Mouse (Mus musculus) intestine, embryonic 14.5 days (tissue): Measurements from ENCODE around the gene Rims3. TPM values are rescaled to one million over a fixed set of nuclear protein-coding genes. Genes with fewer than 3 reads are reported as not detected.

Experiments used
- ATAC-seq: fragments of 200-750 bp; cut with Nextera tagmentation; replicated peaks from 2 replicates; pipeline ENCODE4 v1.8.0; 2017; ENCODE audit warnings: low read depth, moderate number of reproducible peaks, moderate TSS enrichment, moderate library complexity; ENCODE audit not compliant: low FRiP score, low TSS enrichment
- DNase-seq: peaks from one replicate; pipeline ENCODE4 v3.0.0-alpha.2; 2018; ENCODE audit warnings: low spot score
- H3K27ac ChIP-seq: fragments of 300-500 bp; sonication (generic); 2 replicates; pipeline ENCODE4 v1.5.1; 2014; ENCODE audit warnings: low read depth, mild to moderate bottlenecking, control low read depth
- H3K27me3 ChIP-seq: fragments of 300-500 bp; sonication (generic); replicated peaks from 2 replicates; pipeline ENCODE4 v1.6.1; 2014; ENCODE audit warnings: low read length, control low read depth; ENCODE audit not compliant: control insufficient read depth, insufficient read depth
- H3K36me3 ChIP-seq: fragments of 300-500 bp; sonication (generic); 2 replicates; pipeline ENCODE4 v1.6.1; 2014; ENCODE audit warnings: low read length, control low read depth; ENCODE audit not compliant: control insufficient read depth, insufficient read depth
- H3K4me1 ChIP-seq: fragments of 300-500 bp; sonication (generic); replicated peaks from 2 replicates; pipeline ENCODE4 v1.6.1; 2014; ENCODE audit warnings: low read length, control low read depth, mixed read lengths; ENCODE audit not compliant: control insufficient read depth, insufficient read depth
- H3K4me2 ChIP-seq: fragments of 300-500 bp; sonication (generic); 2 replicates; pipeline ENCODE4 v1.6.1; 2014; ENCODE audit warnings: low read length
- H3K4me3 ChIP-seq: fragments of 300-500 bp; sonication (generic); 2 replicates; pipeline ENCODE4 v1.5.1; 2014; ENCODE audit warnings: low read depth, low read length, control low read depth, mixed read lengths
- H3K9ac ChIP-seq: fragments of 300-500 bp; sonication (generic); 2 replicates; pipeline ENCODE4 v1.6.1; 2014; ENCODE audit warnings: mild to moderate bottlenecking, low read length
- H3K9me3 ChIP-seq: fragments of 300-500 bp; sonication (generic); 2 replicates; pipeline ENCODE4 v1.6.1; 2016; ENCODE audit warnings: low read length, control low read depth; ENCODE audit not compliant: control insufficient read depth
- WGBS: fragments of 180-500 bp; shearing (Covaris S2); extraction: QIAGEN DNeasy Blood & Tissue Kit; methylation state at CpG from one replicate; pipeline ENCODE4 v1.1.7; 2014; 5-methylcytosine and 5-hydroxymethylcytosine counted together
- polyA plus RNA-seq: library from polyadenylated mRNA; unstranded; fragments of >200 nt; fragmentation: Nextera tagmentation; extraction: Ambion mirVana; gene quantifications from 2 replicates; pipeline ENCODE4 v1.2.1, GENCODE M21; 2014

Gene Rims3
- polyA plus RNA-seq = 2.2 and 2.5 TPM in 2 replicates

DNA sequence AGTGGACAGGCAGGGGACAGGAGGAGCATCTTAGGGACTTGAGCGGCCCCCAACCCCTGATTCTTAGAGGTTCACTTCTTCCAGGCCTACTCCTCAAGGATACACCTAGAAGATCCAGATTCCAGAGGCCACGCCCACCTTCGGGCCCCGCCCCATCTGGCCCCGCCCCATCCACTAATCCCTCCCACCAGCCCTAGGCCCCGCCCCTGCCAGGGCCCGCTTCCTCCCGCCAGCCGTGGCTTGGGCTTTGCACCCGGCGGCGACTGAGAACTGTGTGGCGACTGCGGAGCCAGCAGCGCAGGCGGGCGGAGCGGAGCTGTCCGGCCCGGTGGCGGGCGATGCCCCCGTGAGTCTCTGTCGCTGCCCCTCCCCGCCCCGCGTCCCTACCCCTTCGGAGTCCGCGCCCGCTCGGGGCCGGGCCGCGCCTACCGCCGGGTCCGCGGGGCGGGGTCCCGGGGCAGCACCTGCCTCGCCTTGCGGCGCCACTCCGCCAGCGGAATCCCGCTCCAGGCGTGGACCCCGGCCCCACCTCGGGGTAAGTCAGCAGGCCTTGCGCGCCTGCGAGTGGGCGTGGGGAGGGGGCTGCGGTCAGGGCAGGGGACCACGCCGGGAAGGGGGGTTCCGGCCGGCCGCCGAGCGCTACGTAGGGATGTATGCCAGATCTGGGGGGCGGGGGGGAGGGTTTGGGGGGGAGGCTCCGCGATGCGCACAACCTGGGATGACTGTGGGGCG lies at the start of gene Rims3:
Gene Rims3 (plus strand): TSS at position 229 of the 732 bp plus-strand sequence.
- H3K27me3 ChIP-seq = peaks cover 21% of the 10 kb centered on the region
- peak within 1 kb of the TSS; percentile 83 for H3K4me2 ChIP-seq
- no peaks in the 10 kb centered on the region for H3K36me3 ChIP-seq
- under 1% methylated on average over 68 of the region's 68 CpGs for WGBS
- no peaks in the 10 kb centered on the region for H3K4me1 ChIP-seq
- peak; percentile 83 for ATAC-seq
- no peaks in the 10 kb centered on the region for H3K9me3 ChIP-seq
- H3K9ac ChIP-seq = peak within 1 kb of the TSS; percentile 32; the same call in 1 of the 2 replicates
- DNase-seq = peak; percentile 92
- H3K4me3 ChIP-seq = peak within 1 kb of the TSS; percentile 43
- H3K27ac ChIP-seq = no peak within 1 kb of the TSS

DNA sequence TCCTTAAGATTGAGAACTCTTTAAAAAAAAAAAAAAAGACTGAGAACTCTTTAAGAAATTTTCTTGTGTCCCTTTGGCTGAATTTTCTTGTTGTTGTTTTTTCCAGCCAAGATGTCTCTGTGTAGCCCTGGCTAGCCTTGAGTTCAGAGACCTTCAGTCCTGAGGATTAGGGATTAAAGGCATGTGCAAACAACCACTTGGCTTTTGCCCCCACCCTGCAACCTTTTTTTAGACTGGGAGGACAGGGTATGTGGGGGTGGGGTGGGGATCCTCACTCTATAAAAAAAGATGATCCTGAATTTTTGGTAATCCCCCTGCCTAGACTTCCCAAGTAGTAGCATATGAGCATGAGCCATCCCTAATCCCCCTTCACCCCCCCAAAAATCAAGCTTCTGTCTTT lies 48.8 kb upstream of the Rims3 start:
- H3K4me1 ChIP-seq = peaks cover 3% of the 10 kb centered on the region; the same call in 1 of the 2 replicates
- no peak overlapping the region for H3K4me2 ChIP-seq
- DNase-seq (no peak), ATAC-seq (no peak)
- no peaks in the 10 kb centered on the region for H3K9me3 ChIP-seq
- H3K4me3 ChIP-seq = no peak overlapping the region
- H3K27ac ChIP-seq = no peak overlapping the region
- H3K36me3 ChIP-seq = no peaks in the 10 kb centered on the region
- H3K9ac ChIP-seq = no peak overlapping the region
- H3K27me3 ChIP-seq = no peaks in the 10 kb centered on the region

DNA sequence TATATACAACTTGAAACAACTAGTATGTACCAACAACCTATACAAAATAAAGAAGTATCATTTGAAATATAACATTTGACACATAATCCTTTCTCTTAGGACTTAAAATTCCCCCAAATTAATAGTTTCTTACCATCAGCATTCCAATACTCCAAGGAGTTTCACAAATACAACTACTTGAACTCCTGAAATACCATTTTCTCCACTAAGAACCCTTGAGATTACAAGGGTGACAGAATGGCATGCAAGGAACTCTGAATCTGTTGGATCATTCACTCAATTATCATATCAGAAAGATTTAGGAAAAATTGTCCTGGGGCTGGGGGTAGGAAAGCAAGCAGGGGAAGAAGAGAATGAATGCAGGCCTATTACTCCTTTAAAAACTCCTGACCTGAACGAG lies 40.9 kb upstream of the Rims3 start:
- peak overlapping the region; percentile 86 for H3K4me2 ChIP-seq
- no peaks in the 10 kb centered on the region for H3K36me3 ChIP-seq
- DNase-seq = no peak
- no peaks in the 10 kb centered on the region for H3K27me3 ChIP-seq
- ATAC-seq = no peak
- WGBS = 14% methylated on average over 1 of the region's 1 CpGs
- peak overlapping the region; percentile 39; the same call in 1 of the 2 replicates for H3K27ac ChIP-seq
- peak overlapping the region; percentile 65 for H3K4me3 ChIP-seq
- no peaks in the 10 kb centered on the region for H3K9me3 ChIP-seq
- peak overlapping the region; percentile 58 for H3K9ac ChIP-seq
- H3K4me1 ChIP-seq = peaks cover 31% of the 10 kb centered on the region

DNA sequence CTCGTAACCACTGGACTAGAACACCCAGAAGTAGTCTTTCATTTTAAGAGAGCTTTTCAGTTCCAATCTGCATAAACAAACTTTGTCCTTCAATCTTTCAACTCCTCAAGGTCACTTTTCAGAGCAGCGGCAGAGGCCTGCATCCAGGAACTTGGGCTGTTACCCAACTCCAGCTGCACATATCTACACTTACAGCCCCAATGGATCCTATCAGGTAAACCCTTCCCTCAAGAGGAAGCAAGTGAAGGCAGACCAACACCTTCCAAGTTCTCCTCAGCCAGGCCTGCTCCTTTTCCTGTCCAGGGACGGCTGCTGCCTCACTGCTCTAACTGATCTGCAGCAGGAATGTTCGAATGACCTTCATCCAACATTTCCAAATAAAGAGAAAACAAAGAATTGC lies 40.4 kb upstream of the Rims3 start:
- H3K4me3 ChIP-seq = peak overlapping the region; percentile 65
- peak; percentile 54 for DNase-seq
- no peak for ATAC-seq
- peak overlapping the region; percentile 39; the same call in 1 of the 2 replicates for H3K27ac ChIP-seq
- no peaks in the 10 kb centered on the region for H3K36me3 ChIP-seq
- H3K9ac ChIP-seq = peak overlapping the region; percentile 58
- H3K4me2 ChIP-seq = peak overlapping the region; percentile 86
- WGBS = 11% methylated on average over 4 of the region's 4 CpGs
- H3K4me1 ChIP-seq = peaks cover 31% of the 10 kb centered on the region
- H3K27me3 ChIP-seq = no peaks in the 10 kb centered on the region
- no peaks in the 10 kb centered on the region for H3K9me3 ChIP-seq

DNA sequence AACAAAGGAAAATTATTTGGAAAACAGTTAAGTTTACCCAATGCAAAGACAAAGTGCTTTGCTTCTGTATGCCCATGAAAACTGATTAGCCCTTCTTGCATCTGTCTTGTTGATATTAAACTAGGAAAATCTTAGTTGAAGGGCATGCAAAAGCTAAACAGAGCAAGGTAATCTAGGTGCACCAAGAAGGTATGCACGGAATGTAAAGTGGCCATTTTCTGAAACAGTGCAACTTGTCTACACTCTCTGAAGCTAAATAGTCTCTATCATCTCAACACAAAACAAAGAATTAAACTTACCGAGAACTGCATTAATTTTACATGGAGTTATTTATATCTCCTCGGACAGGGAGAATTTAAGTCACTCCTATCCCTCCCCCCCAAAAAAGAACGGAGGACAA lies 39.5 kb upstream of the Rims3 start:
- H3K9me3 ChIP-seq = no peaks in the 10 kb centered on the region
- H3K9ac ChIP-seq = peak overlapping the region; percentile 58
- peak overlapping the region; percentile 76 for H3K27ac ChIP-seq
- peaks cover 31% of the 10 kb centered on the region for H3K4me1 ChIP-seq
- no peak for DNase-seq
- H3K27me3 ChIP-seq = no peaks in the 10 kb centered on the region
- WGBS = under 1% methylated on average over 4 of the region's 4 CpGs
- H3K4me3 ChIP-seq = peak overlapping the region; percentile 65
- H3K36me3 ChIP-seq = no peaks in the 10 kb centered on the region
- peak overlapping the region; percentile 86 for H3K4me2 ChIP-seq
- peak; percentile 30; the same call in 1 of the 2 replicates for ATAC-seq

DNA sequence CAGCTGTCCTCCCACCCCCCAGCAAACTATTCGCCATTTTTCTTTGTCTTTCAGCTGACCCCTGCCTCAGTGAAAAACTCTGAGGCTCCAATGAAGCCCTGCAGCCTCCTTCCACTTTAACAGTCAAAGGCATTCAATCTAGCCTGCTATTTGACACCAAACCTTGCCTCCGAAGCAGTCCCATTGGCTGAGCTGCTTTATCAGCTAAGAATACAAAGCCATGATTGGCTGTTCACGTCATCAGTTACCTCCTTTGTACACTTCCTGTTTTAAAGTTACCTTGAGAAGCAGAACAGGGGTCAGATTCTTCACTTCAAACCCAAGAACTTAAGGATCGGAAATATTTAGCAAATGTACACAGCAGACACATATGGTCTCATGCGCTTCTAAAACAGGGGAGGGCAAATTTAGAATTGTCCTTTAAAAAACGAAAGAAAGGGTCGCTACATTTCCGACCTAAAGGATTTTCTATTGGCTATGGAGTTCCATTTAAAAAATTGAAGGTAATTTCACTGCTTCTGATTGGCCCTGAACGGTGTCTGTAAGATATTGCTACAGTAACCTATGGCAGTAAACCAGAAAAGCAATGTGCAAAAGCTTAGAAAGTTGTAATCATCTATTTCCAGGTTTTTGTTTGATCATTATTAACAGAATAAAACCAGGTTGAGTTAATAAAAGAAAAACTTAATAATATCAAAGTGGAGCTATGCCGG lies 38.8 kb upstream of the Rims3 start:
- peak; percentile 97 for ATAC-seq

DNA sequence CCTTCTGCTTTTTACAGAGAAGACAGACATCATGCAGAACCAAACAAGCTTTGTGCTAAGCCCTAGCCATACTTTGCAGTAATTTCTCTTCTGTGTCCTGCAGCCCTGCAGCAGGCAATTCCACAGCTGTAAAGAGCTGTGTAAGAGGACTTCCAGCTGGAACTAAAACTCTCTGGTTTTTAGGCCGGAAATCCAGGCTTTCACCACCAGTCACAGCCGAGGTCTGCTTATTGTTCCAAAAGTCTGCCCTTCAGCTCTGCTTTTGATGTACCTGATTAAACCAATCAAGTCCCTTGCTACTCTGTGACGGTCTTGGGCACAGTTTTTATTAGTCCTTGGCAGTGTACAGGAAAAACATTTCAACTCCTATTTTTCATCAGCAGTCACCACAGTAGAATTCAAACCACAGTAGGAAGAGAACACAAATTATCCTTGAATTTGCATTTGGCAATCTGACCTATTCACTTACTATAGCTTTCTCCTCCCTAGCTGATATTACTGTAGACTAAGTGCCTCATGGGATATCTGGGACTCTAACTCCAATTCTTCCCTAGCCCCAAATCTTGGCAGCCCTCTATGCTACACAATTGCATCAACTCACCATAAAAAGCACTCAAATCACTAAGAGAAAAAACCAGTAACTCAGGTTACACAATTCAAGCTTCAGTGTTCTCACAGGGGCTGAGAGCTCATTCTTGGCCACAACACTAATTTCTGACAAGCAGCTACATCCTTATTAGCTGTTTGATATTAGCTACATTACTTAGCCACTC lies 37.4 kb upstream of the Rims3 start:
- no peak overlapping the region for H3K9ac ChIP-seq
- H3K27me3 ChIP-seq = no peaks in the 10 kb centered on the region
- H3K4me1 ChIP-seq = peaks cover 31% of the 10 kb centered on the region
- ATAC-seq = no peak; the same call in 1 of the 2 replicates
- peak overlapping the region; percentile 78 for H3K27ac ChIP-seq
- no peaks in the 10 kb centered on the region for H3K36me3 ChIP-seq
- no peak overlapping the region for H3K4me3 ChIP-seq
- DNase-seq = peak; percentile 55
- peak overlapping the region; percentile 86; the same call in 1 of the 2 replicates for H3K4me2 ChIP-seq
- 12% methylated on average over 3 of the region's 3 CpGs for WGBS
- H3K9me3 ChIP-seq = no peaks in the 10 kb centered on the region

More for the DNA sequence above, 38.8 kb upstream of the Rims3 start:
- H3K36me3 ChIP-seq = no peaks in the 10 kb centered on the region
- DNase-seq = peak; percentile 79
- WGBS = 7% methylated on average over 10 of the region's 10 CpGs
- H3K9me3 ChIP-seq = no peaks in the 10 kb centered on the region
- peak overlapping the region; percentile 76 for H3K27ac ChIP-seq
- H3K4me1 ChIP-seq = peaks cover 31% of the 10 kb centered on the region
- peak overlapping the region; percentile 58 for H3K9ac ChIP-seq
- no peaks in the 10 kb centered on the region for H3K27me3 ChIP-seq
- H3K4me3 ChIP-seq = peak overlapping the region; percentile 65
- H3K4me2 ChIP-seq = peak overlapping the region; percentile 86

DNA sequence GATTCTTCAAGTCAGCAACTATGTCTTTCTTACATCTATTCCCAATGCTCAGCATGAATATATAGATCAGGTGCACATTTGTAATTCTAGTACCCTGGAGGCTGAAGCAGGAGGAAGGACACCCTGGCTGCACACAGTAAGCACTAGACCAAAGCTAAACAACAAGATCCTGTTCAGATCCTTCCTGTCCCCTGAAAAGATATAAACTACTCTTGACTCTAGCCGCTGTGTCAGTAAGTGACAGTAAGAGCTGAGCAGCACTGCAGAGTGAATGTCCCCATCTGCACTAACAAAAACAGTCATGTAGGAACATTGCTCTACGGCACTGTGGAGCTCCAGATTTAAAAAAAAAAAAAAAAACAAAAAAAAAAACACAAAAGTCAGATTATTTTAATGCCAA lies 36.7 kb upstream of the Rims3 start:
- DNase-seq (no peak), ATAC-seq (no peak)
- no peak overlapping the region for H3K4me2 ChIP-seq
- H3K27me3 ChIP-seq = no peaks in the 10 kb centered on the region
- H3K36me3 ChIP-seq = no peaks in the 10 kb centered on the region
- H3K9ac ChIP-seq = no peak overlapping the region
- H3K4me1 ChIP-seq = peaks cover 29% of the 10 kb centered on the region
- H3K4me3 ChIP-seq = no peak overlapping the region
- 40% methylated on average over 2 of the region's 2 CpGs for WGBS
- H3K9me3 ChIP-seq = no peaks in the 10 kb centered on the region
- 0 out of 2 replicates have a peak overlapping the region, but pooled peaks have one; percentile 27 for H3K27ac ChIP-seq
